Mouse (Mus musculus): ENCODE measurements around the gene Tln1. TPM values are rescaled to one million over a fixed set of nuclear protein-coding genes. Genes with fewer than 3 reads are reported as not detected.

Gene Tln1
- polyA plus RNA-seq, 1 experiment from 2014 or later: 57.8 TPM

- Histone ChIP-seq H3K9me3 (ENCODE audit: control insufficient read depth, low read length) (no peaks in the 10 kb centered on the region), H3K27ac (ENCODE audit: low read depth, low read length) (no peak overlapping the region), H3K9ac (replicated peaks; ENCODE audit: low read depth, low read length) (no peak overlapping the region), H3K4me2 (ENCODE audit: low read depth, low read length) (no peak overlapping the region), H3K27me3 (ENCODE audit: control insufficient read depth, insufficient read depth, low read length) (no peaks in the 10 kb centered on the region), H3K4me1 (ENCODE audit: control insufficient read depth, insufficient read depth, low read length) (peaks cover 29% of the 10 kb centered on the region), H3K4me3 (ENCODE audit: low read depth, low read length) (no peak overlapping the region), H3K36me3 (ENCODE audit: control insufficient read depth, insufficient read depth, low read length) (peaks cover 22% of the 10 kb centered on the region)
- 95% methylated on average over 5 of the region's 5 CpGs for WGBS
- ATAC-seq (ENCODE audit: low read depth): no peak
Measured at GRCm38 (mm10) chr4:43580721-43581120, 18.2 kb upstream of the Tln1 start.

DNA sequence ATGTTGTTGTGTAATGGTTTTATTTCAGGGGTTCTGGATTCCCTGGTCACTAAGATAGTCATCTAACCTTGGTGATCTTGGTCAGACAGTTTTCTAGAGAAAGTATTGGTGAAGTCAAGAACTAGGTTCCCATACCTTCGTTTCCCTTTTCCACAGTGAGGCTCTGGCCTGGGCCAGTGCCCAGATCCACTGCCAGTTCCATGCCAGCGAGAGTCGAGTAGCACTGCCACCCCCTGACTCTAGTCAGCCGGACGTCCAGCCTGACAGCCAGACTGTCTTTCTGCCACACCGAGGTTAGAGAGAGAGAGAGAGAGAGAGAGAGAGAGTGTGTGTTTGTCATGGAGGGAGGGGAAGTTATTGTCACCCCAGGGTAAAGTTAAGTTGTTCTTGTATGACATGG lies 17.2 kb upstream of the Tln1 start:
- H3K4me1 ChIP-seq (ENCODE audit: control insufficient read depth, insufficient read depth, low read length): peaks cover 38% of the 10 kb centered on the region
- peak overlapping the region; percentile 84 for H3K4me2 ChIP-seq (ENCODE audit: low read depth, low read length)
- no peak for ATAC-seq (ENCODE audit: low read depth)
- H3K27ac ChIP-seq (ENCODE audit: low read depth, low read length): no peak overlapping the region
- no peaks in the 10 kb centered on the region for H3K9me3 ChIP-seq (ENCODE audit: control insufficient read depth, low read length)
- peak overlapping the region; percentile 87 for H3K4me3 ChIP-seq (ENCODE audit: low read depth, low read length)
- WGBS: 81% methylated on average over 6 of the region's 6 CpGs
- H3K9ac ChIP-seq (replicated peaks; ENCODE audit: low read depth, low read length): peak overlapping the region; percentile 84; the same call in 1 of the 2 replicates
- H3K27me3 ChIP-seq (ENCODE audit: control insufficient read depth, insufficient read depth, low read length): no peaks in the 10 kb centered on the region
- peaks cover 22% of the 10 kb centered on the region for H3K36me3 ChIP-seq (ENCODE audit: control insufficient read depth, insufficient read depth, low read length)

GRCm38 (mm10) chr4:43579256-43579655 lies 16.8 kb upstream of the Tln1 start:
- no peak overlapping the region; the same call in 1 of the 2 replicates for H3K27ac ChIP-seq (ENCODE audit: low read depth, low read length)
- H3K9ac ChIP-seq (replicated peaks; ENCODE audit: low read depth, low read length): peak overlapping the region; percentile 84
- 5% methylated on average over 10 of the region's 10 CpGs for WGBS
- H3K36me3 ChIP-seq (ENCODE audit: control insufficient read depth, insufficient read depth, low read length): peaks cover 22% of the 10 kb centered on the region
- ATAC-seq (ENCODE audit: low read depth): no peak
- peak overlapping the region; percentile 87 for H3K4me3 ChIP-seq (ENCODE audit: low read depth, low read length)
- no peaks in the 10 kb centered on the region for H3K27me3 ChIP-seq (ENCODE audit: control insufficient read depth, insufficient read depth, low read length)
- peaks cover 40% of the 10 kb centered on the region for H3K4me1 ChIP-seq (ENCODE audit: control insufficient read depth, insufficient read depth, low read length)
- H3K4me2 ChIP-seq (ENCODE audit: low read depth, low read length): peak overlapping the region; percentile 84
- H3K9me3 ChIP-seq (ENCODE audit: control insufficient read depth, low read length): no peaks in the 10 kb centered on the region

GRCm38 (mm10) chr4:43578376-43579204 lies 16.1 kb upstream of the Tln1 start, which contains the start of the genes Rgp1 and Gba2:
TSS of gene Rgp1 (plus strand) at chr4:43578715.
TSS of gene Gba2 (minus strand) at chr4:43578873.
- Histone ChIP-seq H3K27ac (ENCODE audit: low read depth, low read length) (peak within 1 kb of the TSS; percentile 79), H3K36me3 (ENCODE audit: control insufficient read depth, insufficient read depth, low read length) (peaks cover 25% of the 10 kb centered on the region), H3K9me3 (ENCODE audit: control insufficient read depth, low read length) (no peaks in the 10 kb centered on the region), H3K4me2 (ENCODE audit: low read depth, low read length) (peak within 1 kb of the TSS; percentile 84), H3K27me3 (ENCODE audit: control insufficient read depth, insufficient read depth, low read length) (no peaks in the 10 kb centered on the region), H3K9ac (replicated peaks; ENCODE audit: low read depth, low read length) (peak within 1 kb of the TSS; percentile 84), H3K4me1 (ENCODE audit: control insufficient read depth, insufficient read depth, low read length) (peaks cover 40% of the 10 kb centered on the region), H3K4me3 (ENCODE audit: low read depth, low read length) (peak within 1 kb of the TSS; percentile 87)
- WGBS: 0% methylated on average over 74 of the region's 76 CpGs
- ATAC-seq (ENCODE audit: low read depth): peak; percentile 87

DNA sequence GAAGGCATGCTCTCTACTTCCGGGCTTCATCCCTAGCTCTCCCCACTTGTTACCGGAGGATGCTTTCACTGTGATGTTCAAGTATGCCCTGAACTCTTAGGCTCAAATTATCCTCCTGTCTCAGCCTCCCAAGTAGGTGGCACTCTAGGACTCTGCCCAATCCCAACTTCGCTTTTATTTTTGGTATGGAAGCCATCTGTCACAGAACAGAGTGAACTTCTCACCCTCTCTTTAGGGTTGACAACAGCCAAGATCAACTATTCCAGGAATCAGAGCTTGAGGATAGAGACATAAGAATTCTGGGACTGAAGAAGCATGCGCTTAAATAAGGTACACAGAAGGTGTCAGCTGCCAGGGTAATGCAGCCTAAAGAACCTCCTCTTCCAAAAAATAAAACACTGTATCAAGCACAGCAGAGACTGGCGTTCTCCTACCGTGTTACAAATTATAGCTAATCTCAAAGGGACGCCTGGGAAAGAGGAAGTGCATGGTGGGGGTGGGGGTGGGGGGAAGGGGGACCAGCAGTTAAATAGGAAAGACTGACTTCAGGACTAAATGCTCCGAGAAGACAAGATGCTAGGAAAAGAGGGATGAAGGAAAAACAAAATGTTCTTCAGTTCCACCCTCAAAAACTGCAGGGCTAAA lies 14.9 kb upstream of the Tln1 start:
- H3K9me3 ChIP-seq (ENCODE audit: control insufficient read depth, low read length): no peaks in the 10 kb centered on the region
- no peaks in the 10 kb centered on the region for H3K27me3 ChIP-seq (ENCODE audit: control insufficient read depth, insufficient read depth, low read length)
- H3K4me3 ChIP-seq (ENCODE audit: low read depth, low read length): peak overlapping the region; percentile 87
- no peak for ATAC-seq (ENCODE audit: low read depth)
- peak overlapping the region; percentile 84 for H3K4me2 ChIP-seq (ENCODE audit: low read depth, low read length)
- H3K27ac ChIP-seq (ENCODE audit: low read depth, low read length): no peak overlapping the region
- H3K9ac ChIP-seq (replicated peaks; ENCODE audit: low read depth, low read length): peak overlapping the region; percentile 84
- peaks cover 40% of the 10 kb centered on the region for H3K4me1 ChIP-seq (ENCODE audit: control insufficient read depth, insufficient read depth, low read length)
- peaks cover 24% of the 10 kb centered on the region for H3K36me3 ChIP-seq (ENCODE audit: control insufficient read depth, insufficient read depth, low read length)
- 53% methylated on average over 8 of the region's 8 CpGs for WGBS

GRCm38 (mm10) chr4:43575356-43575755 lies 12.9 kb upstream of the Tln1 start:
- Histone ChIP-seq H3K27ac (ENCODE audit: low read depth, low read length) (no peak overlapping the region), H3K4me1 (ENCODE audit: control insufficient read depth, insufficient read depth, low read length) (peaks cover 40% of the 10 kb centered on the region), H3K9ac (replicated peaks; ENCODE audit: low read depth, low read length) (no peak overlapping the region), H3K9me3 (ENCODE audit: control insufficient read depth, low read length) (no peaks in the 10 kb centered on the region), H3K27me3 (ENCODE audit: control insufficient read depth, insufficient read depth, low read length) (no peaks in the 10 kb centered on the region), H3K4me2 (ENCODE audit: low read depth, low read length) (peak overlapping the region; percentile 28; the same call in 1 of the 2 replicates), H3K36me3 (ENCODE audit: control insufficient read depth, insufficient read depth, low read length) (peaks cover 24% of the 10 kb centered on the region; the same call in 1 of the 2 replicates), H3K4me3 (ENCODE audit: low read depth, low read length) (no peak overlapping the region)
- ATAC-seq (ENCODE audit: low read depth): no peak
- 52% methylated on average over 2 of the region's 2 CpGs for WGBS

GRCm38 (mm10) chr4:43573561-43573960 lies 11.1 kb upstream of the Tln1 start:
- H3K4me3 ChIP-seq (ENCODE audit: low read depth, low read length): no peak overlapping the region
- no peak overlapping the region for H3K4me2 ChIP-seq (ENCODE audit: low read depth, low read length)
- ATAC-seq (ENCODE audit: low read depth): no peak
- no peaks in the 10 kb centered on the region for H3K9me3 ChIP-seq (ENCODE audit: control insufficient read depth, low read length)
- no peak overlapping the region for H3K9ac ChIP-seq (replicated peaks; ENCODE audit: low read depth, low read length)
- H3K4me1 ChIP-seq (ENCODE audit: control insufficient read depth, insufficient read depth, low read length): peaks cover 34% of the 10 kb centered on the region
- H3K36me3 ChIP-seq (ENCODE audit: control insufficient read depth, insufficient read depth, low read length): peaks cover 39% of the 10 kb centered on the region
- H3K27me3 ChIP-seq (ENCODE audit: control insufficient read depth, insufficient read depth, low read length): no peaks in the 10 kb centered on the region
- WGBS: 92% methylated on average over 4 of the region's 4 CpGs
- H3K27ac ChIP-seq (ENCODE audit: low read depth, low read length): no peak overlapping the region

GRCm38 (mm10) chr4:43571395-43572045 lies 9.0 kb upstream of the Tln1 start:
- H3K27ac ChIP-seq (ENCODE audit: low read depth, low read length): no peak overlapping the region
- 87% methylated on average over 6 of the region's 6 CpGs for WGBS

More at GRCm38 (mm10) chr4:43571395-43572045, 9.0 kb upstream of the Tln1 start:
- Histone ChIP-seq H3K36me3 (ENCODE audit: control insufficient read depth, insufficient read depth, low read length) (peaks cover 59% of the 10 kb centered on the region), H3K27me3 (ENCODE audit: control insufficient read depth, insufficient read depth, low read length) (no peaks in the 10 kb centered on the region), H3K9ac (replicated peaks; ENCODE audit: low read depth, low read length) (no peak overlapping the region), H3K4me2 (ENCODE audit: low read depth, low read length) (no peak overlapping the region), H3K4me3 (ENCODE audit: low read depth, low read length) (no peak overlapping the region), H3K9me3 (ENCODE audit: control insufficient read depth, low read length) (no peaks in the 10 kb centered on the region), H3K4me1 (ENCODE audit: control insufficient read depth, insufficient read depth, low read length) (peaks cover 19% of the 10 kb centered on the region)
- ATAC-seq (ENCODE audit: low read depth): no peak
